Mouse (Mus musculus) cerebellum, postnatal 14 days (tissue): ENCODE results near the gene Cdk11b.

Experiments used
- DNase-seq, 2 experiments: peaks; one replicate each; pipeline ENCODE4 v3.0.0; 2021; ENCODE audit warnings: mixed read lengths in 2 of 2

Gene Cdk11b

DNA sequence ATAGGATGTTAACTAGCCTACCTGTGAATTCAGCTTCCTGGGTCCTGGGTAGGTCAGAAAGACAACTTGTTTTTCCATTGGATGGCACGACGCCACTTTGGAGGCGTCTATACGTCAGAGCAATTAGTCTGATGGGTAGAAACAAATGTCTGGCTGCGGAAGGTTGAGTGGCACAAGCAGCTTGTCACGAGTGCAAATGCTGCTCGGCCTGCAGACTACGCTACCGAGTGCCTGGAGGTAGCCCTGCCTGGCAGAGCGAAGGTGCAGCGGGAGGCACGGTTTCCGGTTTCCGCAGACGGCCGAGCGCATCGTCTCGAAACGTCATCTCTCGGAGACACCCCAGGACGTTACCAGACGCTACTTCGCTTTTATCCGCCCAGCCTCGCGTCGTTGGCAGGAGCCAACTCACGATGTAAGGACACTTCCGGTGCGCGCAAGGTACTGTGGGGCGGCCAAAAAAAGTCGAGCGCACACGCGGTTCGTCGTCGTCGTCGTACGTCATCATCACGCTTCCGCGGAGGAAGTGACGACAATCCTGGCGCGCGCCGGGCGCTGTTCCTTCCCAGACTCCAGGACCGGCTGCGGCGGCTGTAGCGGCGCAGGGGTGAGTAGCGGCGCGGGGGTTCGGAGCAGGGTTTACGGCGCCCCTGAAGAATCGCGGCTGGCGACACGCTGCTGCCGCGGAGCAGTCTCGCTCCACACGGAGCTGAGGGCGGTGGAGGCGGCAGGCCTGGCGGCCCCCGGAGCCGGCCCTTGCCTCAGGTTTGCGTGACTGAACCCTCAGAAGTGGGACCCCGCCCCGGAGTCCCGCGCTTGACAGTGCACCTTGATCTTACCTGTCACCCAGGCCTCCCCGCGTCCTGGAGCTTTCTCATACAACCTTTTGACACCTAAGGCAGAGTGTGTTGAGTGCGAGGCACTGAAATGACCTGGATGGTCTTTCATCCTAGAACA lies at the start of gene Cdk11b:
Gene Cdk11b, plus strand, starts transcription at position 517 of the 954 bp plus-strand sequence.
- DNase-seq = peak; percentile 96 to 98

DNA sequence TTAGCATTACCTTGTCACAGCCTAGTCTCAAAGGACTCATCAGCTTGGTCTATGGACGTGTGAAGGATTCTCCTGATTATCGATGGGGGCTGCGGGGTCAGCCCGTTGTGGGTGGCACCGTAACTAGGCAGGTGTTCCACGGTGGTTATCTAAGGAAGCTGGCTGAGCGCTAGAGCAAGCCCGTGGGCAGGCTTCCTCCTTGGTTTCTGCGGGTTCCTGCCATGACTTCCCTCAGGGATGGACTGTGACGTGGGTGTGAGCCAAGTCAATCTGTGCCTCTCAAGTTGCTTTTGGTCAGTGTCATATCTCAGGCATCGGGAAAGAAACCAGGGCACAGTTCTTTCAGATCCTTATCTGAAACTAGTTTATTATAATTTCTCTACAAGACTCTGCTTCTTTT lies 49.7 kb upstream of the Cdk11b start:
- peak; percentile 35 to 42 for DNase-seq

- no peak for DNase-seq
These were observed 49.1 kb upstream of the Cdk11b start for GRCm38 (mm10) chr4:155575521-155575920.

DNA sequence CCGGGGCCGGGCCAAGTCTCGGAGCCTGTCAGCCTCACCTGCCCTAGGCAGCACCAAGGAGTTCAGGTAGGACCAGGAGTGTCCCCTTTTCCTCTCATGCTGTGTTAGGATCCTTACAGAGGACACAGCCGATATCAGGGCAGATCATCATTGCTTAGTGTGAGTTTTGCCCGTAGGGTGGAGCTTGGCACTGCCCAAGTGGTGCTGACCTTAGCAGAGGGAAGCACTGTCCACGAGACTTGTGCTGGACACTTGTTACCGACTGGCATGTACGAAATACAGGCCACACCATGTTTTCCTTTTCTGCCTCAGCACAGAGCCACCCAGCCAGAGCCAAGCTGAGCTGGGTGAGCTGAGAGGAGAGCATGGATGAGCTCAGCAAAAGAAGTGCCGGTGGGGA lies 47.5 kb upstream of the Cdk11b start:
- DNase-seq = no peak

DNA sequence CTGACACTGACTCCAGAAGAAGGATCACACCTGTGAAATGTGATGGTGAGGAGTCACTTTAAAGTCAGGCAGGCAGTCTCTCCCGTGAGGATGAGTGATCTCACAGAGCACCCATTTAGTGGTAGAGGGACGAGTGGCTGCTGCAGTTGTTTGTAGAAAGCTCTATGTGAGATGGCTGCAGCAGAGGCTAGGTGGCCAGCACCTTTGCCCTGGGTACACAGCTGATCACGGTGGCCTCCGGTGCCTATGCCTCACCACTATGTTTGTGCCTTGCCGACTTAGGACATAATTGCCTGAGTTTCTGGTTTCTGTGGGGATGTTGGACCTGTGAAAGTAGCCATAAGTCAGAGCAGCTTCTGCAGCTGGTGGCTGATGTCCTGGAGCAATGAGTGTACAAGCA lies 46.9 kb upstream of the Cdk11b start:
- no peak for DNase-seq

- DNase-seq = no peak
These were observed 46.1 kb upstream of the Cdk11b start for GRCm38 (mm10) chr4:155578336-155579125.

DNA sequence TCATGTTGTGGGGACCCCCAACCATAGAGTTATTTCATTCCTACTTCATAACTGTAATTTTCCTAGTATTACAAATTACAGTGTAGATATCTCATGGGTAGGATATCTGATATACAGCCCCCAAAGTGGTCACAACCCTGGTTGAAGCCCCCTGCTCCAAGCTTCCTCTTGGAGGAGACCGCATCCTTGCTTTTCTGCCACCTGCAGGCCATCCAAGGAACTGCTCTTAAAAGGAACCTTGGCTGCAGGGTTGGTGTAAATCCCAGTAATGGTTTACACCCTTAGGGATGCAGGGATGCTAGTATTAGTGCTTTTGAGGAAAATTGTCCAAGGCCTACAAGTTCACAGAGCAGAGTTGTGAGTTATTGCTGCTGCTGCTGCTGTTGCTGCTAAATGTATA lies 44.2 kb upstream of the Cdk11b start:
- DNase-seq = peak; percentile 80 to 86

DNA sequence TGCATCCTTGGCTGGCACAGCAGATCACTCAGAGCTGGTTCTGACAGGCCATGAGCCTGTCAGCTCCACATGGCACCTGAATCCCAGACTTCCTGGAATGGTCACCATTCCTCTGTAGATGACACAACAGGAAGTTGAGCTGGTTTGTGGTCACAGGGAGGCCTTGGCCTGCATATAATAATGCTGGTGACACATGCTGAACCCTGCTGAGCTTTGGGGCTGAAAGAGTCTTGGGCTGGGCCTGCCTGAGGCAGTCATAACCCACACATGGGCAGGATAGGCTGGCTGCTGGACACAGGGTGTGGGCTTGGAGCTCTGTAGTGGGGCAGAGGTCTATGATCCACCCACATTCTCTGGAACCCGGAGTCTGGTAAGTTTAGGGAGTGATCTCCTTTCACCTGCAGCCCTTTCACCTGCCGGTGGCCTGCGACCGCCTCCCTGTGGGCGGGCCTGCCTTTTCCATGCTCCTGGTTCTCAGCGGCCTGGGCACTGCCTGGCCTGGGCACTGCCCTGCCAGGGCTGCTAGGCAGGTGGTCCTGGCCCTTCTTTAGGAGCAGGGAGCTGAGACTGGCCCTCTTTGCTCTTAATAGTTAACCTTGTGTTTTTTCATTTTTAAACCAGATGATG lies 42.3 kb upstream of the Cdk11b start:
- DNase-seq = no peak

- DNase-seq = no peak
These were observed 35.3 kb upstream of the Cdk11b start for GRCm38 (mm10) chr4:155589356-155589755.

DNA sequence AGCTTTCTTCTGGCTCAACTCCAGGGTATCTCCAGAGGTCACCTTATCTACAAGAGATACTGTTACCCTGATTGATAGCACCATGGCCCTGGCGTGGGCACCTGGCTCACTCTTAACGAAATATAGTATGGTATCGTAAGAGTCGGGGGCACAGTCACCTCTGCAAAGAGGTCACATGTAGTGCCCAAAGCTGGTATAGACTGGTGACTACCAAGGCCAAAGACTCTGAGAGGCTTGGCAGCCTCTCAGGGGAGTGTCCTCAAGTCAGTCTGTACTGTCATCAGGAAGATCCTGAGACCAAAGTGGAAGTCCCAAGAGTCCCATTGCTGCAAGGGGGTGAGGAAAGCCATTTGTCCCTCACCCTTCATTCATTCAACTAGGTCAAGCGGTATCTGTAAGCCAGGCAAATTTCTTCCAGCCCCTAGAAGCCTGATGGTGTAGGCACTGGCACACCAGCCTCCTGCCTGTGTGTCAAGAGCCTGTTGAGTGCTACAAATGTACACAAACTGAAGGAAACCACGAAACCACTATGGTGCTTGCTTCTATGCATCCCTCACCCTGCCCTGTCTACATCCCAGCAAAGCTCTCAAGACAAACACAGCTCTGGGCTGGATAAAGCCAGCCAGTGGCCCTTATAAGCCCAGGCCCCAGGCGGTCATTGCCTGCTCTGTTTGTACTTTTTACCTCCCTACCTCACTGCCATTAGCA lies 33.5 kb upstream of the Cdk11b start:
- DNase-seq = no peak

GRCm38 (mm10) chr4:155593780-155594179 lies 30.9 kb upstream of the Cdk11b start:
- DNase-seq = no peak

DNA sequence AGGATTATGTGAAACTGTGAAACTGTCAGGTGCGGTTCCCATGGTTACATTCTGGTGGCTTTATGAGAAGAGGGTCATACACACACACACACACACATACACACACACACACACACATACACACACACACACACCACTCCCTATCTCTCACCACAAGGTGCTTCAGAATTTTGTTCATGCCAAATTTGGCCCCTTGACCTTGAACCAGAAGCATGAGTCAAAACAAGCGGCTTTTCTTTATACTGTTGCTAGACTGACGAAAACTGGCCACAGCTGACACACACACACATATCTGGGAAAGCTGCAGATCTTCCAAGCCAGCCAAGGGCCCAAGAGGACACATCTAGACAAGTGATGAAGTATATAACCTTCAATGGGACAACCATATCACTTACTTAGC lies 28.9 kb upstream of the Cdk11b start:
- no peak for DNase-seq

- no peak for DNase-seq
These were observed 28.0 kb upstream of the Cdk11b start for GRCm38 (mm10) chr4:155596606-155597005.

DNA sequence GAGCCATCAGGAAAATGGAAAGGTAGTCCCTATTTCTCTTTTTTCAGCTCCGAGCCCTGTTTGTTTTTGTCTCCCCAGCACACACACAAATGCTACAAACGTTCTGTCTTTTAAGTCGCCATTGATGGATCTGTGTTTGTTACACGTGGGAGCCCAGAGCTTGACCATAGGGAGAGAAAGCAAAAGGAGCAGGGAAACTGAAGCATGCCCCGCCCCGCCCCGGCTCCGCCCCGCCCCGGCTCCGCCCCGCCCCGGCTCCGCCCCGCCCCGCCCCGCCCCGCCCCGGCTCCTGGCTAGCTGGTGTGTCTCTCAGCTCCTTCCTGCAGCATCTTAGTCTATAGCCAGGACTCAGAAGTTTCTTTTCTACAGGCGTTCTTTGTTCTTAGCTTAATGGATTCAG lies 26.1 kb upstream of the Cdk11b start:
- no peak for DNase-seq

GRCm38 (mm10) chr4:155599901-155600825 lies 24.5 kb upstream of the Cdk11b start:
- no peak for DNase-seq

DNA sequence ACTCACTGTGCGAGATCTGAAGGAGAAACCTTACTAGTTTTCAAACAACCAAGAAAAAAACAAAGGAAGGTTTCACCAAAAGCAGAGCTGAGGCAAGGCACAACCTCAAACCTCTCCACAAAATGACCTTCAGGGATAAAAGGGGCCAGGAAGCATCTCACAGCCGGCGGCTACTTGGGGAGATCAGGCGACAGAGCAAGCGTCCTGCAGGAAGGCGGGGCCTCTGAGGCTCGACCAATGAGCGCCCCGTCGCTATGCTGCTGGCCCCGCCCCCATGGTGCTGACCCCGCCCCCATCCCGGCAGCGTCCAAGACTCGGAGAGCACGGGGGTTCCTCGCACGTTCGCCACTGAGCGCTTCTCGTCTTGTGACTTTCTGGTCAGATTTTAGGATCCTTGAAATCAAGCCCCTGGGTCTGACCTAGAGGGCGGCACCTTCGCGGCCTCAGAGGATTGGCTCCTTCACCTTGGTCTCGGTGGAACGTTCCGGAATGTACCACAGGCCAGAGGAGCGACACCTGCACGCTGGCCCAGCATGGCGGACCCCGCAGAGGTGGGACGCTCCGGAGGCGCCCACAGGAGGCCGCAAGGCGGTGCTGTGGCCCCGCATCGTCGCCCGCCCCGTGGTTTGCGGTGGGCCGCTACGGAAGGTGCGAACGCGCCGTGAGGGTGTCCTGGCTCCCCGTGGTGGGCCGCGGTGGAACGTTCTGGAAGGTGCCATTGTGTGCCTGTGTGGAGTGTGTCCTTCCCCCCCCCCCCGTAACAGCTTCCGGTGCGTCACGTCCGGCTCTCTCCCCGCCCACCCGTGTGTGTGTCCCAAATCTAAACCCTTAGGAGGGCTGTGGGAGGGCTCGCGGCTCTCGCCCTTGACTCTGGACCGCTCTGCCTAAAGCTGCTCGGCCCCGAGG lies 23.3 kb upstream of the Cdk11b start, which contains the start of gene Slc35e2:
Gene Slc35e2, plus strand, starts transcription at position 326 of the 906 bp plus-strand sequence.
- DNase-seq = peak; percentile 98 to 99

GRCm38 (mm10) chr4:155601997-155602456 lies 22.6 kb upstream of the Cdk11b start:
- no peak for DNase-seq

GRCm38 (mm10) chr4:155602753-155603152 lies 21.9 kb upstream of the Cdk11b start:
- DNase-seq = no peak

- DNase-seq = no peak
These were observed 20.9 kb upstream of the Cdk11b start for GRCm38 (mm10) chr4:155603801-155604200.

- DNase-seq = no peak
These were observed 19.5 kb upstream of the Cdk11b start for GRCm38 (mm10) chr4:155605132-155605531.
